Mouse (Mus musculus) bone marrow macrophage, adult 2 months (primary cell): Measurements from ENCODE around the gene Cmc2.

Source experiments
- CTCF ChIP-seq: IDR thresholded peaks from 2 replicates; pipeline ENCODE4 v1.5.1; 2012; ENCODE audit warnings: low read depth, mild to moderate bottlenecking, low read length, moderate library complexity
- POLR2A ChIP-seq: IDR thresholded peaks from 2 replicates; pipeline ENCODE4 v1.6.1; 2012; ENCODE audit warnings: mild to moderate bottlenecking, low read depth, low read length, borderline replicate concordance

- no peak for TF ChIP-seq CTCF
- no peak for TF ChIP-seq POLR2A
These were observed 48.3 kb upstream of the Cmc2 start for GRCm38 (mm10) chr8:116969531-116969930.
